Mouse (Mus musculus) liver, postnatal 0 days (tissue): ENCODE measurements around the gene Sod2.
"Not testable (repeated sequence)": the region's sequence is repeated elsewhere in the genome, so short reads cannot be mapped to it uniquely, and the experiment has no call there.

Experiments
- CTCF ChIP-seq: sonication (generic); IDR thresholded peaks from 2 replicates; pipeline ENCODE4 v1.5.1; 2016; ENCODE audit warnings: antibody characterized with exemption, low read depth
- EP300 ChIP-seq: IDR thresholded peaks from 2 replicates; pipeline ENCODE4 v1.6.1; 2016; ENCODE audit warnings: antibody characterized with exemption, low read depth, mild to moderate bottlenecking

DNA sequence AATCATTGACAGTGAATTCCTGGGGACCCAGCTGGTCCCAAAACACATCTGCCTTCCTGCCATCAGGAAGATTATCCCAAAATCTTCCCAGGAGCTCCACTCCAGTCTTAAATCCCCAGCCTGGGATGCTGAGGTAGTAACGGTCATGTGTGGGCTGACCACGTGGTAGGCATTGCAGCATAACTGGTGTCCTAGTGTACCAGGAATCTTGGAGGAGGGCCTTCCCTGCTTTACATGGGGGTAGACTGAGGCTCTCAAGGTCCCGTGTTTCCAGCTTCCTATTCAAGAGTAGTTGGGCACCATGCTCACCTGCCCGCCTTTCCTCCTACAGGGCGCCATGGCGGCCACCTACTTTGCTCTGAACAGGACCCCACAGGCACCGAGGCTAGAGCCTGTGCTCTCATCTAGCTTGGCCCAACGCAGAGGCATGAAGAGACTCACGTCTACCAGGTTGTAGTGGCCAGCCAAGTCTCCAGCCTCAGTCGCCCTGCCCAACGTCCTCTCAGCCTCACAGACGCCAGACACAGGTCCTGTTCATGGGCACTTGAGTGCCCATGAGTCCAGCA, 30.1 kb downstream of the Sod2 start:
- not testable (repeated sequence) for TF ChIP-seq CTCF, EP300
